Mouse (Mus musculus): ENCODE data around the gene Cage1. TPM values are rescaled to one million over a fixed set of nuclear protein-coding genes. Genes with fewer than 3 reads are reported as not detected.

The Cage1 gene
- total and polyA plus RNA-seq, 3 experiments: 0.12 to 2.3 (median 1.6) TPM

DNA sequence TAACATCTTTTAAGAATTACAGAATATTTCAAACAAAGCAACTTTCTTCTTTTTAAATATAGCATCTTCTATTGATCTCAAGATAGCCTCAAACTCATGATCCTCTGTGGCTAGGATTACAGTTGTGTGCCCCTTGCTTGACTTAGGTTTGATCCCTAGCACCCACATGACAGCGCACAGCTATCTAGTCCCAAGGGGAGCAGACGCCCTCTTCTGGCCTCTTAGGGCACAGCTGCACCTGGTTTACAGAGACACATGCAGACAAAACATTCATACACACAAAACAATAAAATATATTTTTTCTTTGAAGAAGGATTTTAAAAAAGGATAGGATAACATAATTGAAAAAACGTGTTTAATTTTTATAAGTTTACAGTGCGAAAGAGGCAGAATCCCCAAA is 11.0 kb downstream of the Cage1 start:
- no peaks in the 10 kb centered on the region for H3K36me3 ChIP-seq (ENCODE audit: control insufficient read depth, insufficient read depth, low read length)
- no peak overlapping the region for H3K27ac ChIP-seq
- H3K4me1 ChIP-seq (ENCODE audit: control insufficient read depth, insufficient read depth, low read length): no peaks in the 10 kb centered on the region
- intact Hi-C loops (cut with DNase I): no loop called here
- no peak for DNase-seq
- peak; percentile 36 for TF ChIP-seq CTCF (IDR thresholded peaks at IDR 0.05)
- TF ChIP-seq EP300 (IDR thresholded peaks at IDR 0.05; ENCODE audit: insufficient read depth, low read depth, low read length): no peak
- 52% methylated on average over 4 of the region's 4 CpGs for WGBS
- no peak overlapping the region for H3K4me3 ChIP-seq
- no peaks in the 10 kb centered on the region for H3K79me2 ChIP-seq (replicated peaks; ENCODE audit: control insufficient read depth, insufficient read depth, low read length)
- H3K9ac ChIP-seq (ENCODE audit: low read depth, low read length): no peak overlapping the region
- no peaks in the 10 kb centered on the region for H3K27me3 ChIP-seq (ENCODE audit: control insufficient read depth, insufficient read depth, low read length)

GRCm38 (mm10) chr13:38018791-38019190 is 18.1 kb downstream of the Cage1 start:
- 71% methylated on average over 3 of the region's 3 CpGs for WGBS
- Histone ChIP-seq H3K79me2 (replicated peaks; ENCODE audit: control insufficient read depth, insufficient read depth, low read length) (no peaks in the 10 kb centered on the region), H3K9ac (ENCODE audit: low read depth, low read length) (no peak overlapping the region), H3K27me3 (ENCODE audit: control insufficient read depth, insufficient read depth, low read length) (no peaks in the 10 kb centered on the region), H3K27ac (no peak overlapping the region), H3K36me3 (ENCODE audit: control insufficient read depth, insufficient read depth, low read length) (no peaks in the 10 kb centered on the region), H3K4me1 (ENCODE audit: control insufficient read depth, insufficient read depth, low read length) (no peaks in the 10 kb centered on the region), H3K4me3 (no peak overlapping the region)
- TF ChIP-seq POLR2A (IDR thresholded peaks at IDR 0.05; ENCODE audit: insufficient read depth, low read depth, low read length) (no peak), CTCF (IDR thresholded peaks at IDR 0.05) (no peak)
- no peak for DNase-seq
- intact Hi-C loops (cut with DNase I): no loop called here

DNA sequence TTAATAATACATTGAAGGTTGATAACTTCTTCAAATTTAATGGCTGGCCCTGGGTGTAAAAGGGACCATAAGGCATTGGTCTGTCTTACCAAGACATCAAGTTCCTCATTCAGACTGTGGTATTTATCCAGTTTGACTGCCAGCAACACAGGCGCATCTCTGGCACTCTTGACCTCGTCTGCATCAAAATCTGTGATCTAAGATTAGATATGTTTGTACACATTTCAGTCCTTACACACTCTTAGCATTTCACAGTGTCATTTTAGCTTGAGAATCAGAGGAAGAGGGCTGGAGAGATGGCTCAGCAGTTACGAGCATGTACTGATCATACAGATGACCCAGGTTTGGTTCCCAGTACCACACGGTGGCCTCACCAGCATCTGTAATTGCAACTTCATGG is 21.3 kb downstream of the Cage1 start:
- no peaks in the 10 kb centered on the region for H3K36me3 ChIP-seq (ENCODE audit: control insufficient read depth, insufficient read depth, low read length)
- no peak overlapping the region for H3K4me3 ChIP-seq
- no peak for TF ChIP-seq EP300 (IDR thresholded peaks at IDR 0.05; ENCODE audit: insufficient read depth, low read depth, low read length)
- no peak for TF ChIP-seq POLR2A (IDR thresholded peaks at IDR 0.05; ENCODE audit: insufficient read depth, low read depth, low read length)
- TF ChIP-seq CTCF (IDR thresholded peaks at IDR 0.05): no peak
- DNase-seq: no peak
- WGBS: 87% methylated on average over 4 of the region's 4 CpGs
- H3K4me1 ChIP-seq (ENCODE audit: control insufficient read depth, insufficient read depth, low read length): no peaks in the 10 kb centered on the region
- intact Hi-C loops (cut with DNase I): no loop called here
- no peak overlapping the region for H3K9ac ChIP-seq (ENCODE audit: low read depth, low read length)
- H3K79me2 ChIP-seq (replicated peaks; ENCODE audit: control insufficient read depth, insufficient read depth, low read length): no peaks in the 10 kb centered on the region
- H3K27ac ChIP-seq: no peak overlapping the region
- no peaks in the 10 kb centered on the region for H3K27me3 ChIP-seq (ENCODE audit: control insufficient read depth, insufficient read depth, low read length)

DNA sequence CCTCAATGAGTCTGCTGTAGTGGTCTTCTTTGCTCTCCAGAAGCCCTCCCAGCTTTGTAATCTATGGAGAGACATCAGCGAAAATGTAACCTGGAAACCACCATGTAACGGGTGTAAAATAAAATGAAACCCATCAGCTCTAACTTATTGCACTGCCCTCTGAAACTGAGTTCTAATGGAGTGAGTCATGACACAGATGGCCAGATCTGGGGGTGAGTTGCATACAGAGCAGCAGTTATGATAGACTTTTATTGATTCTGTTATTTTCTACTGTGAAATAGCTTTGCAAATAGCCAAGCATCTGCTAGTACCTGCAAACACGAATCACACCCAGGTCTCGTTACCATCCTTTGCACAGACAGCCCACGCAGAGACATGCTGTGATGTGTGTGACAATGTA is 24.4 kb downstream of the Cage1 start:
- intact Hi-C loops (cut with DNase I): no loop called here
- no peaks in the 10 kb centered on the region for H3K79me2 ChIP-seq (replicated peaks; ENCODE audit: control insufficient read depth, insufficient read depth, low read length)
- H3K4me3 ChIP-seq: no peak overlapping the region
- H3K4me1 ChIP-seq (ENCODE audit: control insufficient read depth, insufficient read depth, low read length): no peaks in the 10 kb centered on the region
- 85% methylated on average over 5 of the region's 5 CpGs for WGBS
- no peak for DNase-seq
- no peak for TF ChIP-seq EP300 (IDR thresholded peaks at IDR 0.05; ENCODE audit: insufficient read depth, low read depth, low read length)
- no peak for TF ChIP-seq POLR2A (IDR thresholded peaks at IDR 0.05; ENCODE audit: insufficient read depth, low read depth, low read length)
- TF ChIP-seq CTCF (IDR thresholded peaks at IDR 0.05): no peak
- H3K27me3 ChIP-seq (ENCODE audit: control insufficient read depth, insufficient read depth, low read length): no peaks in the 10 kb centered on the region
- H3K27ac ChIP-seq: no peak overlapping the region
- no peak overlapping the region for H3K9ac ChIP-seq (ENCODE audit: low read depth, low read length)
- no peaks in the 10 kb centered on the region for H3K36me3 ChIP-seq (ENCODE audit: control insufficient read depth, insufficient read depth, low read length)

- H3K4me3 ChIP-seq: no peak overlapping the region
- no peaks in the 10 kb centered on the region for H3K79me2 ChIP-seq (replicated peaks; ENCODE audit: control insufficient read depth, insufficient read depth, low read length)
- DNase-seq: no peak
- H3K27me3 ChIP-seq (ENCODE audit: control insufficient read depth, insufficient read depth, low read length): no peaks in the 10 kb centered on the region
- no peak for TF ChIP-seq CTCF (IDR thresholded peaks at IDR 0.05)
- no peak for TF ChIP-seq EP300 (IDR thresholded peaks at IDR 0.05; ENCODE audit: insufficient read depth, low read depth, low read length)
- TF ChIP-seq POLR2A (IDR thresholded peaks at IDR 0.05; ENCODE audit: insufficient read depth, low read depth, low read length): no peak
- WGBS: 72% methylated on average over 5 of the region's 5 CpGs
- no peaks in the 10 kb centered on the region for H3K4me1 ChIP-seq (ENCODE audit: control insufficient read depth, insufficient read depth, low read length)
- no peak overlapping the region for H3K27ac ChIP-seq
- no peak overlapping the region for H3K9ac ChIP-seq (ENCODE audit: low read depth, low read length)
- intact Hi-C loops (cut with DNase I): no loop called here
- no peaks in the 10 kb centered on the region for H3K36me3 ChIP-seq (ENCODE audit: control insufficient read depth, insufficient read depth, low read length)
These were observed 26.4 kb downstream of the Cage1 start for GRCm38 (mm10) chr13:38010444-38010910.

- Histone ChIP-seq H3K9ac (ENCODE audit: low read depth, low read length) (no peak overlapping the region), H3K36me3 (ENCODE audit: control insufficient read depth, insufficient read depth, low read length) (no peaks in the 10 kb centered on the region), H3K4me1 (ENCODE audit: control insufficient read depth, insufficient read depth, low read length) (no peaks in the 10 kb centered on the region), H3K27ac (no peak overlapping the region), H3K79me2 (replicated peaks; ENCODE audit: control insufficient read depth, insufficient read depth, low read length) (no peaks in the 10 kb centered on the region), H3K27me3 (ENCODE audit: control insufficient read depth, insufficient read depth, low read length) (no peaks in the 10 kb centered on the region), H3K4me3 (no peak overlapping the region)
- no peak for TF ChIP-seq EP300 (IDR thresholded peaks at IDR 0.05; ENCODE audit: insufficient read depth, low read depth, low read length)
- no peak for TF ChIP-seq POLR2A (IDR thresholded peaks at IDR 0.05; ENCODE audit: insufficient read depth, low read depth, low read length)
- TF ChIP-seq CTCF (IDR thresholded peaks at IDR 0.05): no peak
- whole genome bisulfite sequencing: 64% methylated on average over 5 of the region's 5 CpGs
- intact Hi-C loops (cut with DNase I): no loop called here
- peak in 1 of 2 experiments; percentile 30 for DNase-seq
These were observed 27.0 kb downstream of the Cage1 start for GRCm38 (mm10) chr13:38009721-38010408.

Measured in heart, adult 2 months (tissue).